Mouse (Mus musculus): ENCODE data around the gene Il17rb.

DNA sequence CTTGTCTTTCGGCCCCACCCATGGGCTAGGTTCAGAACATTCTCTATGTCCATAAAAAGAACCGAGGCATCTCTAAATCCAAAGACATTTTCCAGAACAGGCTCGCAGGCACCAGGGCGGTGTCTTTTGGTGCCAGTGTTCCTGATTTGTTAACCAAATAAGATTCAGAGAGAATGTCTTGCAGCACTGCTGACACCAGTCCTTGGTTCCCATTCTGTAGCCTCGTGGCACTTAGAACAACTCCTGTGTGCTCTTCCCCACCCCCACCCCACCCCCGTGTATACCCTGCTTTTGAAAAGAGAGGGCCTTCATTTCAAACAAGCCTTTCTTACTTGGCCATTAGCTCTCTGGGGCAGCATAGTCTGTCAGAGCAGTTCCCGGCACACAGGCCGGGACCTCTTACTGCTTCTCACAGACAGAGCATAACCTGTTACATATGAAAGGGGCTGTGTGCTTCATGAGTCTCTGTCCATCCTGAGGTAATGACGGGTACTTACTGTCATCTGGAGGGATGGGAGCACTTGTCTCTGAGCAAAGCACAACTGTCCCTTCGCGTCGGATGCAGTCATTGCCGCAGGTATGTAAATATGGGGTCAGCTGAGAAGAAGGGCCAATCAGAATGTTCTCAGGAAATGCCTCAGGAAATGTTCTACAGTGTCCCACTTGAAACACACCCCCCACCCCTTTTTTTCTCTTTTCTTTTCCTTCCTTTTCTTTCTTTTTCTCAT lies 9.8 kb downstream of the Il17rb start:
- TF ChIP-seq CTCF (IDR thresholded peaks at IDR 0.05; ENCODE audit: extremely low read depth, insufficient read depth, insufficient read length, insufficient replicate concordance) (no peak), POLR2A (IDR thresholded peaks at IDR 0.05; ENCODE audit: low read depth, low read length) (no peak)
